Mouse (Mus musculus): ENCODE results near the gene 4933424G06Rik. TPM values are rescaled to one million over a fixed set of nuclear protein-coding genes. Genes with fewer than 3 reads are reported as not detected.

4933424G06Rik gene
- total and polyA plus RNA-seq, 2 experiments from 2014 or later = 0.81 TPM; not detected in 1

GRCm38 (mm10) chr1:36784365-36785134 lies 74.6 kb downstream of the 4933424G06Rik start:
- no peaks in the 10 kb centered on the region; the same call in 1 of the 2 replicates for H3K27me3 ChIP-seq (ENCODE audit: insufficient read depth, low read length)
- H3K4me3 ChIP-seq (ENCODE audit: low read depth, low read length) = peak overlapping the region; percentile 40
- TF ChIP-seq CTCF (IDR thresholded peaks at IDR 0.05) = peak; percentile 93
- no peaks in the 10 kb centered on the region for H3K9me3 ChIP-seq (ENCODE audit: low read length)
- H3K27ac ChIP-seq (ENCODE audit: low read depth, low read length) = peak overlapping the region; percentile 90
- peak; percentile 91 for DNase-seq (ENCODE audit: low spot score)
- no peaks in the 10 kb centered on the region for H3K36me3 ChIP-seq (ENCODE audit: insufficient read depth, low read length)
- 3% methylated on average over 20 of the region's 20 CpGs for WGBS
- ATAC-seq (ENCODE audit: low FRiP score) = peak; percentile 84
- H3K4me2 ChIP-seq (ENCODE audit: low read depth, low read length, poor library complexity, severe bottlenecking) = peak overlapping the region; percentile 84
- H3K9ac ChIP-seq (replicated peaks; ENCODE audit: low read length, poor library complexity, severe bottlenecking) = peak overlapping the region; percentile 77
- no peaks in the 10 kb centered on the region; the same call in 1 of the 2 replicates for H3K4me1 ChIP-seq (ENCODE audit: insufficient read depth, low read length)

GRCm38 (mm10) chr1:36785238-36785641 lies 75.3 kb downstream of the 4933424G06Rik start:
- ATAC-seq (ENCODE audit: low FRiP score) = peak; percentile 77
- H3K4me1 ChIP-seq (ENCODE audit: insufficient read depth, low read length) = no peaks in the 10 kb centered on the region; the same call in 1 of the 2 replicates
- H3K4me3 ChIP-seq (ENCODE audit: low read depth, low read length) = peak overlapping the region; percentile 40
- peak overlapping the region; percentile 84 for H3K4me2 ChIP-seq (ENCODE audit: low read depth, low read length, poor library complexity, severe bottlenecking)
- H3K9me3 ChIP-seq (ENCODE audit: low read length) = no peaks in the 10 kb centered on the region
- H3K9ac ChIP-seq (replicated peaks; ENCODE audit: low read length, poor library complexity, severe bottlenecking) = peak overlapping the region; percentile 77
- peak overlapping the region; percentile 90 for H3K27ac ChIP-seq (ENCODE audit: low read depth, low read length)
- peak; percentile 69 for DNase-seq (ENCODE audit: low spot score)
- no peaks in the 10 kb centered on the region; the same call in 1 of the 2 replicates for H3K27me3 ChIP-seq (ENCODE audit: insufficient read depth, low read length)
- TF ChIP-seq CTCF (IDR thresholded peaks at IDR 0.05) = peak; percentile 56
- H3K36me3 ChIP-seq (ENCODE audit: insufficient read depth, low read length) = no peaks in the 10 kb centered on the region
- under 1% methylated on average over 16 of the region's 16 CpGs for whole genome bisulfite sequencing

DNA sequence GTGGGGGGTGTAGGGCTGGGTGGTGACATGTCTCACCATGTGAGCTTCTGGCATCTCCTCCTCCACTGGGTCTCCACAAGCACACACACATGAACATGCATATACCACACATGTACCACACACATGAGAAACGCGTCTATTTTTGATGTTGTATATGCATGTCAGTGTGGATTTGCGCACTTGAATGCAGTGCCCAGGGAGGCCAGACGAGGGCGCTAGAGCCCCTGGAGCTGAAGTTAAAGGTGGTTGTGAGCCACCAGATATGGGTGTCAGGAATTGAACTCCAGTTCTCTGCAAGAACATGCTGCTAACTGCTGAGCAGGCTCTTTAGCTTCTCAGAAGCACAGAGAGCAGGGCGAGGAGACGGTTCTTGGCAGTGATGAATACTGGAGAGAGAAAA lies 76.4 kb downstream of the 4933424G06Rik start:
- TF ChIP-seq CTCF (IDR thresholded peaks at IDR 0.05) = peak; percentile 53
- Histone ChIP-seq H3K4me1 (ENCODE audit: insufficient read depth, low read length) (no peaks in the 10 kb centered on the region; the same call in 1 of the 2 replicates), H3K4me3 (ENCODE audit: low read depth, low read length) (no peak overlapping the region), H3K9me3 (ENCODE audit: low read length) (no peaks in the 10 kb centered on the region), H3K36me3 (ENCODE audit: insufficient read depth, low read length) (peaks cover 4% of the 10 kb centered on the region; the same call in 1 of the 2 replicates), H3K27me3 (ENCODE audit: insufficient read depth, low read length) (no peaks in the 10 kb centered on the region; the same call in 1 of the 2 replicates), H3K4me2 (ENCODE audit: low read depth, low read length, poor library complexity, severe bottlenecking) (no peak overlapping the region), H3K9ac (replicated peaks; ENCODE audit: low read length, poor library complexity, severe bottlenecking) (no peak overlapping the region), H3K27ac (ENCODE audit: low read depth, low read length) (no peak overlapping the region)
- WGBS = 97% methylated on average over 7 of the region's 7 CpGs
- ATAC-seq (ENCODE audit: low FRiP score) (no peak), DNase-seq (ENCODE audit: low spot score) (no peak)

- Histone ChIP-seq H3K4me2 (ENCODE audit: low read depth, low read length, poor library complexity, severe bottlenecking) (no peak overlapping the region), H3K4me3 (ENCODE audit: low read depth, low read length) (no peak overlapping the region), H3K27ac (ENCODE audit: low read depth, low read length) (no peak overlapping the region), H3K9me3 (ENCODE audit: low read length) (no peaks in the 10 kb centered on the region), H3K36me3 (ENCODE audit: insufficient read depth, low read length) (peaks cover 26% of the 10 kb centered on the region), H3K27me3 (ENCODE audit: insufficient read depth, low read length) (no peaks in the 10 kb centered on the region), H3K9ac (replicated peaks; ENCODE audit: low read length, poor library complexity, severe bottlenecking) (no peak overlapping the region), H3K4me1 (ENCODE audit: insufficient read depth, low read length) (no peaks in the 10 kb centered on the region; the same call in 1 of the 2 replicates)
- WGBS = 82% methylated on average over 8 of the region's 8 CpGs
- DNase-seq (ENCODE audit: low spot score) (no peak), ATAC-seq (ENCODE audit: low FRiP score) (no peak)
- TF ChIP-seq CTCF (IDR thresholded peaks at IDR 0.05) = no peak
These were observed 79.5 kb downstream of the 4933424G06Rik start for GRCm38 (mm10) chr1:36789416-36789815.

GRCm38 (mm10) chr1:36796711-36797110 lies 86.8 kb downstream of the 4933424G06Rik start:
- Histone ChIP-seq H3K4me3 (ENCODE audit: low read depth, low read length) (no peak overlapping the region), H3K27ac (ENCODE audit: low read depth, low read length) (no peak overlapping the region), H3K27me3 (ENCODE audit: insufficient read depth, low read length) (no peaks in the 10 kb centered on the region), H3K9me3 (ENCODE audit: low read length) (no peaks in the 10 kb centered on the region), H3K9ac (replicated peaks; ENCODE audit: low read length, poor library complexity, severe bottlenecking) (no peak overlapping the region), H3K4me2 (ENCODE audit: low read depth, low read length, poor library complexity, severe bottlenecking) (no peak overlapping the region), H3K36me3 (ENCODE audit: insufficient read depth, low read length) (peaks cover 80% of the 10 kb centered on the region), H3K4me1 (ENCODE audit: insufficient read depth, low read length) (no peaks in the 10 kb centered on the region)
- DNase-seq (ENCODE audit: low spot score) (no peak), ATAC-seq (ENCODE audit: low FRiP score) (no peak)
- 92% methylated on average over 7 of the region's 7 CpGs for WGBS
- TF ChIP-seq CTCF (IDR thresholded peaks at IDR 0.05) = no peak

DNA sequence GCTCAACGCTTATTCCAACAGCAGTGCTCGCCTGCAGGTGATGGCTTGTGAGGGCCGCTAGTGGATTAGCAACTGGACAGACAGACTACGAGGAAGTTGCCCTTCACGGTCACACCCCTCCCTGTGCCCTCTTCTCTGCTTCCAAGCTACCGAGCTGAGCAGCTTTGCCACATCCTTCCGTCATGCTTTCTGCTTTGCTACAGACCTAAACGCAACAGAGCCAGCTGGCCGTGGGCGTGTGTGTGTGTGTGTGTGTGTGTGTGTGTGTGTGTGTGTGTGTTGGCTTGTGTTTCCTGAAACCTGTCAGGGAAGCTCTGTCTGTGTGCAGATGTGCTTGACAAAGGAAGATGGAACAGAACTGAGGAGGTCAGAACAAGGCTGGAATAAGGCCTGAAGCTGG lies 87.5 kb downstream of the 4933424G06Rik start:
- DNase-seq (ENCODE audit: low spot score) = no peak
- H3K4me1 ChIP-seq (ENCODE audit: insufficient read depth, low read length) = no peaks in the 10 kb centered on the region
- H3K4me3 ChIP-seq (ENCODE audit: low read depth, low read length) = no peak overlapping the region
- no peak overlapping the region for H3K9ac ChIP-seq (replicated peaks; ENCODE audit: low read length, poor library complexity, severe bottlenecking)
- ATAC-seq (ENCODE audit: low FRiP score) = no peak
- peaks cover 84% of the 10 kb centered on the region for H3K36me3 ChIP-seq (ENCODE audit: insufficient read depth, low read length)
- no peak overlapping the region for H3K27ac ChIP-seq (ENCODE audit: low read depth, low read length)
- no peaks in the 10 kb centered on the region for H3K9me3 ChIP-seq (ENCODE audit: low read length)
- H3K27me3 ChIP-seq (ENCODE audit: insufficient read depth, low read length) = no peaks in the 10 kb centered on the region
- WGBS = 80% methylated on average over 10 of the region's 10 CpGs
- no peak overlapping the region for H3K4me2 ChIP-seq (ENCODE audit: low read depth, low read length, poor library complexity, severe bottlenecking)
- TF ChIP-seq CTCF (IDR thresholded peaks at IDR 0.05) = no peak
